Mouse (Mus musculus) heart, embryonic 10.5 days (tissue): Measurements from ENCODE around the gene Ttc29. TPM values are rescaled to one million over a fixed set of nuclear protein-coding genes. Genes with fewer than 3 reads are reported as not detected.

Source experiments
- DNase-seq: peaks from one replicate; pipeline ENCODE4 v3.0.0-alpha.2; 2017; ENCODE audit warnings: low spot score
- H3K27ac ChIP-seq: fragments of 300-500 bp; sonication (generic); 2 replicates; pipeline ENCODE4 v1.5.1; 2016; ENCODE audit warnings: mild to moderate bottlenecking
- H3K27me3 ChIP-seq: fragments of 300-500 bp; sonication (generic); 2 replicates; pipeline ENCODE4 v1.6.1; 2016; ENCODE audit warnings: mild to moderate bottlenecking; ENCODE audit not compliant: poor library complexity, insufficient read depth, severe bottlenecking
- H3K36me3 ChIP-seq: fragments of 300-500 bp; sonication (generic); 2 replicates; pipeline ENCODE4 v1.6.1; 2016; ENCODE audit warnings: mild to moderate bottlenecking, moderate library complexity
- H3K4me1 ChIP-seq: fragments of 300-500 bp; sonication (generic); 2 replicates; pipeline ENCODE4 v1.6.1; 2016; ENCODE audit warnings: mild to moderate bottlenecking
- H3K4me3 ChIP-seq: fragments of 300-500 bp; sonication (generic); 2 replicates; pipeline ENCODE4 v1.5.1; 2016; ENCODE audit warnings: mild to moderate bottlenecking, moderate library complexity
- H3K9me3 ChIP-seq: fragments of 300-500 bp; sonication (generic); 2 replicates; pipeline ENCODE4 v1.6.1; 2016; ENCODE audit warnings: mild to moderate bottlenecking, moderate library complexity
- WGBS: fragments of 180-500 bp; shearing (Covaris S2); methylation state at CpG from one replicate; pipeline ENCODE4 v1.1.7; 2016; 5-methylcytosine and 5-hydroxymethylcytosine counted together
- polyA plus RNA-seq: library from polyadenylated mRNA; unstranded; fragments of >200 nt; fragmentation: Nextera tagmentation; extraction: Ambion mirVana; gene quantifications from 2 replicates; pipeline ENCODE4 v1.2.1, GENCODE M21; 2016

Ttc29 gene
- polyA plus RNA-seq, 1 experiment from 2014 or later, result not detected

DNA sequence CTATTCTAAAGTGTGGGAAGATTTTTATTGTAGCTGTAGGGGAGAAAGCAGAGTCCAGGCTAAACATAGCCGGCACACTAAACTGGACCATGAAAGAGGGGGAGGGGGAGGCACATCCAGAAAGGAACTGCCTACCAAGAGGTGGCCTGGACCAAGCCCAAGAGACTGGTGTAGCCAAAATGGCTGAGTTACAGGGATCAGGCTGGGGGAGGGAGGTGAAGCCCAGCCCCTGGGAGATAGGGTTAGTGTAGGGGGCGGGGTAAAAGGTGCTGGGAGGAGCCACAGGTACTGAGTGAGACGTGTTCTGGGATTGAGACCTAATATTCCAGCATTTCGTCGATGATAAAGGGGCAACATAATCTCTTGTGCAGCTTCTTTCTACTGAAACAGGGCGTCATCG, 77.2 kb downstream of the Ttc29 start:
- no peaks in the 10 kb centered on the region for H3K27me3 ChIP-seq
- H3K9me3 ChIP-seq, result no peaks in the 10 kb centered on the region
- no peak for DNase-seq
- no peak overlapping the region for H3K27ac ChIP-seq
- H3K4me1 ChIP-seq, result no peaks in the 10 kb centered on the region
- H3K4me3 ChIP-seq, result no peak overlapping the region
- WGBS, result 48% methylated on average over 7 of the region's 7 CpGs
- H3K36me3 ChIP-seq, result no peaks in the 10 kb centered on the region

DNA sequence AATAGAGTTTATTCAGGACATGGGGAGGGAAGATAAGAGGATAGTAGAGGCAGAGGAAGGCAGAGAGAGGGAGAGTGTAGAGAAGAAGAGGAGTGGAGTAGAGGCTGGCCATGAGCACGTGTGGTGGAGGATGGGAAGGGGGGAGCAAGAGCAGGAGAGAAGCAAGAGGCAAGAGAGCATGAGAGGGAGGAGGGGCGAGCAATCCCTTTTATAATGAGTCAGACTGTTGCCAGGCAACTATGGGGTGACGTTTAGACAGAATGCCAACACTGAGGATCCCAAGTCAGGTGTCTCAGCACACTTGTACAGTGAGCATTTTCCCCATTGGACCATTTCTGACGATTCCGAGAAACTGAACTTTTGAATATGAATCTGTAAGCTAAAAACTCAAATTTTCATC, 82.4 kb downstream of the Ttc29 start:
- Histone ChIP-seq H3K27me3 (no peaks in the 10 kb centered on the region), H3K4me3 (no peak overlapping the region), H3K27ac (no peak overlapping the region), H3K4me1 (no peaks in the 10 kb centered on the region), H3K36me3 (no peaks in the 10 kb centered on the region), H3K9me3 (no peaks in the 10 kb centered on the region)
- 61% methylated on average over 5 of the region's 5 CpGs for WGBS
- no peak for DNase-seq

DNA sequence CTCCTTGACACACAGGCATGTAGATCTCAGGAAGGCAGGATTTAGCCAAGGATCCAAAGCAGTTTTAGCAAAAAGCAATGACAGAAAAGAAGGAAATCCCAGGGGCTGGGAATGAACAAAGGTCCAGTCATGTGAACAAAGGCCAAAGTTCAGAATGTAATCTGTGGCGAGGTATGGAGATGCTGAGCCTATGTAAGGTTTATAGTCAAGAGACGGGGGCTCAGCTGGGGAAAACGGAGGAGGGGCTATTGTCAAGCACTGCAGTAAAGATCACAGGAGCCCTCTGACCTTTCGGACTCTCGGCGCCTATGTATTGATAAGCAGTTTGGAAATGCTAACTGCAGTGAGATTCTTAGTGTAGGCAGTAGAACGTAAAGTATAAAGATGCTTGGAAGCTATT, 90.5 kb downstream of the Ttc29 start:
- Histone ChIP-seq H3K27me3 (no peaks in the 10 kb centered on the region), H3K4me3 (no peak overlapping the region), H3K36me3 (no peaks in the 10 kb centered on the region), H3K9me3 (no peaks in the 10 kb centered on the region), H3K4me1 (peaks cover 17% of the 10 kb centered on the region), H3K27ac (no peak overlapping the region)
- WGBS, result 34% methylated on average over 7 of the region's 7 CpGs
- DNase-seq, result no peak

DNA sequence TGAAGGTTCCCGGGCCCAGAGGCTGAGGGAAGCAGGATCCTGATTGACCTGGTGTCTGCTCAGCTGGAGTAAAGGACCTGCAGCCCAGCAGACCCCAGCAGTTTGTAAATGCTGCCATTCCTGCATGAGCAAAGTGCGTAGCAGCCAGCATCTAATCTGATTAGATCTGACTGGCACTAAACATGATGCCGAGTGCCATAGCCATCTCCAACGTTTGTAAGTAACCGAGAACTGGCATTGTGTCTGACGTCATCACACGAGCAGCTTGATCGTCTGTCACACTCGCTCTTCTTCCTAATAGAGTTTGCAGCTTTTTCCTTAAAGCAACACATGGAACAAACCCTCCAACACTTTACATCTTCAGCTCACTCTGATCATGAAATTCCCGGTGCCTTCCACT, 93.5 kb downstream of the Ttc29 start:
- H3K4me1 ChIP-seq, result peaks cover 17% of the 10 kb centered on the region
- no peaks in the 10 kb centered on the region for H3K36me3 ChIP-seq
- no peak for DNase-seq
- WGBS, result 56% methylated on average over 10 of the region's 10 CpGs
- no peak overlapping the region for H3K27ac ChIP-seq
- no peaks in the 10 kb centered on the region for H3K9me3 ChIP-seq
- H3K27me3 ChIP-seq, result no peaks in the 10 kb centered on the region
- no peak overlapping the region for H3K4me3 ChIP-seq

DNA sequence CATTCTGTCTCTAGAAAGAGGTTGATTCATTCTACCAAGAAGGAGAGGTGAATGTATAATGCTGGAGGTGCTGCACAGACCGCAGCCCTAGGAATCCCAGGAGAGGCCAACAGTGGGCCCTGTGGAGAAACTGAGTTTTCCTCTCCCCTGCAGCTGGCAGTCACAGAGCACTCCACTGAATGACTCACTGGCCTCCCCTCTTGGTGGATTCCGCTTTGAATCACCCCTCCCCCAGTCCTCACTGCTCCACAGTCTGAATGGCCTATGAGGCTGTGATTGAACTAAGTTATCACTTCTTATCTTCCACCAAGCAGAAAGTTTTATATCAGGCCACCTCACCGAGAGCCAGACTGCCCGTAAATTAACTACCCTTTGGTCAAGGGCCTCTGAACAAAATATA, 94.0 kb downstream of the Ttc29 start:
- Histone ChIP-seq H3K27me3 (no peaks in the 10 kb centered on the region), H3K27ac (no peak overlapping the region), H3K4me3 (no peak overlapping the region), H3K4me1 (peaks cover 17% of the 10 kb centered on the region), H3K9me3 (no peaks in the 10 kb centered on the region), H3K36me3 (no peaks in the 10 kb centered on the region)
- WGBS, result 32% methylated on average over 4 of the region's 4 CpGs
- no peak for DNase-seq

GRCm38 (mm10) chr8:78309539-78309938, 96.4 kb downstream of the Ttc29 start:
- H3K4me3 ChIP-seq, result no peak overlapping the region
- H3K27me3 ChIP-seq, result no peaks in the 10 kb centered on the region
- no peak overlapping the region for H3K27ac ChIP-seq
- no peaks in the 10 kb centered on the region for H3K9me3 ChIP-seq
- H3K36me3 ChIP-seq, result no peaks in the 10 kb centered on the region
- DNase-seq, result no peak
- 66% methylated on average over 6 of the region's 6 CpGs for WGBS
- peaks cover 8% of the 10 kb centered on the region for H3K4me1 ChIP-seq

DNA sequence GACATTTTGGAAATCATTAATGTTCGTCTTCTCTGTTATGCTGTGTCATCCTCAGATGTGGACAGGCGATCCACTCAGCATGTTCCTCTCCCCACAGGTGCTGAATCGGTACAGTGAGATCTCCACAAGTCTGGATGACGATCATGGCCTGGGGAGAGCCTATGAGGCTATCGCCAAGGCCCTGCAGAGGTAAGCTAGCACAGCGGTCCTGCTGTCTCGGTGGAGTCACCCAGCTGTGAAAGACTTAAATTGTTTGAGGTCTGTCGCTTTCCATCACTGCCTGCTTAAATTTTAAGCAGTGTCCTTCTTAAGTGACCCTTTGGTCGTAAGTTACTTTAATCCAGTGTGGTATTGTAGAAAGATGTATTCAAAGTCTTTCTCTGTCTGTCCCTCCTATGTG, 102.5 kb downstream of the Ttc29 start:
- Histone ChIP-seq H3K4me1 (no peaks in the 10 kb centered on the region), H3K9me3 (no peaks in the 10 kb centered on the region), H3K36me3 (no peaks in the 10 kb centered on the region), H3K4me3 (no peak overlapping the region), H3K27me3 (no peaks in the 10 kb centered on the region), H3K27ac (no peak overlapping the region)
- no peak for DNase-seq
- 61% methylated on average over 9 of the region's 9 CpGs for WGBS

DNA sequence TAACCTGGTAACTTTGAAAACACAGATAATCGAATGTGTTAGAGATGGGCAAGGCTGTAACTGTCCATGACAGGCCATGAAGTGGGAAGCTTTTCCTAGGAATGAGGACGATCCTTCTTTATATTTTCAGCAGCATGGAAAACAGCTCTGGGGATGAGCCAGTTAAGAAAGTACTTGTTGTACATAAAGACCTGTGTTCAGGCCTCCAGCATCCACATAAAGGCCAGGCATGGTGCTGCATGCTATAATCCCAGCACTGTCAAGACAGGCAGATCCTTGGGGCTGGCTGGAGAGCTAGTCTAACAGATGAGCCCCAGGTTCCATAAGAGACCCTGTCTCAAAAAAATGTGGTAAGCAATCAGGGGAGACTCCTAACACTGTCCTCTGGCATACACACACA, 104.6 kb downstream of the Ttc29 start:
- no peaks in the 10 kb centered on the region for H3K4me1 ChIP-seq
- H3K36me3 ChIP-seq, result no peaks in the 10 kb centered on the region
- H3K4me3 ChIP-seq, result no peak overlapping the region
- DNase-seq, result no peak
- no peak overlapping the region for H3K27ac ChIP-seq
- 70% methylated on average over 2 of the region's 2 CpGs for WGBS
- H3K9me3 ChIP-seq, result no peaks in the 10 kb centered on the region
- no peaks in the 10 kb centered on the region for H3K27me3 ChIP-seq

DNA sequence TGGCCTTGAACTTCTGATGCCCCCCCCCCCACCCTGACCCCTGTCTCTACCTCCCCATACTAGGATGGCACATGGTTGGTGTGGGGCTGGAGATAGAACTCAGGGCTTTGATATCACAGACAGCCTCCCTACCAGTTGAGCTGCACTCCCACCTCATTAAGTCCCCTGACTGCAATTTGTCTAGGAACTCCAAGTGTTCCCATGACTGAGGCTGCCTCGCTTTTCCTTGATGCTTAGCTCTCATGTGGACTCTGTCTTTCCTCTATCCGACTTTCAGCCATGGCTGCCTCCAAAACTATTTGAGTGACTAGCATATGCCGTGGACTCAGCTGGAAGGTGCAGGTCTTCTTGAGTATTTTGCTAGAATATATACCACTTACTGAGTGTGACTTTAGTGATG, 110.3 kb downstream of the Ttc29 start:
- 79% methylated on average over 3 of the region's 3 CpGs for whole genome bisulfite sequencing
- H3K4me1 ChIP-seq, result no peaks in the 10 kb centered on the region

DNA sequence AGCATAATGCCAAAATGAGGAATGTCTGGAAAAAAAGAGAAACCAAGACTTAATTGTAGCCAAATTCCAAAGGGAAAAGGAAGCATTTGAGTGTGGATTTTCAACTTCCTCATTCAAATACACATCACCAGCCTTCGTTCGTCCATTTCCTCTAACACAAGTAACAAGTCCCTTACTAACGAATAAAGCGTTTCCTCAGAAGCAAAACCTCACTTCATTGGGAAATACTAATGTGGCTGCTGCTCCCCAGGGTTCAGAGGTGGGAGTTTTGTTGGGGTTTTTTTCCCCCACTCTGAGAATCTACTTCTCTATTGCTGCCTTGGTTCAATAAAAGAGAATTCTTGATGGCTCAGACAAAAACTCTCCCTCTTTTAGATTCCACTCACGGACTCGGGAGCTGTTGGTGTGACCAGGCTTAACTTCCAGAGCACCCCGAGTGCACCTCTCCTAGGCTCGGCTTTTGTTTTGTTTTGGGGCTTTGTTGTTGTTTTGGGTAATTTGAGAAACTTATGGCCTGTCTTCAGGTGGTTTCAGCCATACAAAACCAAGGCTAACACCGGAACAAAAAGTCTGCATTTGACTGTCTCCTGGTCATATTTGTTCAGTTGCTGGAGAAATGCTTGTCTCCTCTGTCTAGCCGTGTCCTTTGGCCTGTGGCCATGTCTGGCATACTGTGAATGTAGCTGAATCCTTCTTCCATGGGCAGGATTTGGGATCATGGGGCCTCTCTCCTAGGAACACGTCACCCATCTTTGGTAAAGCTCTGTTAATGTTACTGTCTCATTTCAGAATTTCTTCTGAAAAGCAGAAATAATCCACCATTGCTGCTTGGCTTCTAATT, 127.8 kb downstream of the Ttc29 start:
- H3K4me1 ChIP-seq, result no peaks in the 10 kb centered on the region
- H3K9me3 ChIP-seq, result no peaks in the 10 kb centered on the region
- no peak overlapping the region for H3K27ac ChIP-seq
- WGBS, result 62% methylated on average over 11 of the region's 11 CpGs
- no peak overlapping the region for H3K4me3 ChIP-seq
- no peak for DNase-seq
- no peaks in the 10 kb centered on the region for H3K36me3 ChIP-seq
- no peaks in the 10 kb centered on the region for H3K27me3 ChIP-seq

More for the DNA sequence above, 110.3 kb downstream of the Ttc29 start:
- no peak for DNase-seq
- Histone ChIP-seq H3K36me3 (no peaks in the 10 kb centered on the region), H3K9me3 (no peaks in the 10 kb centered on the region), H3K27me3 (no peaks in the 10 kb centered on the region), H3K4me3 (no peak overlapping the region), H3K27ac (no peak overlapping the region)

GRCm38 (mm10) chr8:78342151-78342550, 129.1 kb downstream of the Ttc29 start:
- no peak for DNase-seq
- 80% methylated on average over 4 of the region's 4 CpGs for WGBS
- no peak overlapping the region for H3K27ac ChIP-seq
- no peaks in the 10 kb centered on the region for H3K36me3 ChIP-seq
- no peaks in the 10 kb centered on the region for H3K27me3 ChIP-seq
- H3K4me1 ChIP-seq, result no peaks in the 10 kb centered on the region
- H3K4me3 ChIP-seq, result no peak overlapping the region
- no peaks in the 10 kb centered on the region for H3K9me3 ChIP-seq

- no peaks in the 10 kb centered on the region for H3K9me3 ChIP-seq
These were observed 130.9 kb downstream of the Ttc29 start for GRCm38 (mm10) chr8:78344006-78344405.

GRCm38 (mm10) chr8:78345705-78346104, 132.6 kb downstream of the Ttc29 start:
- Histone ChIP-seq H3K36me3 (no peaks in the 10 kb centered on the region), H3K4me1 (no peaks in the 10 kb centered on the region), H3K4me3 (no peak overlapping the region), H3K27ac (no peak overlapping the region), H3K9me3 (no peaks in the 10 kb centered on the region), H3K27me3 (no peaks in the 10 kb centered on the region)
- 39% methylated on average over 7 of the region's 7 CpGs for WGBS
- no peak for DNase-seq

More at GRCm38 (mm10) chr8:78344006-78344405, 130.9 kb downstream of the Ttc29 start:
- Histone ChIP-seq H3K4me1 (no peaks in the 10 kb centered on the region), H3K36me3 (no peaks in the 10 kb centered on the region), H3K4me3 (no peak overlapping the region), H3K27ac (no peak overlapping the region), H3K27me3 (no peaks in the 10 kb centered on the region)
- DNase-seq, result no peak
- 80% methylated on average over 2 of the region's 2 CpGs for WGBS

GRCm38 (mm10) chr8:78346131-78346621, 133.1 kb downstream of the Ttc29 start:
- Histone ChIP-seq H3K36me3 (no peaks in the 10 kb centered on the region), H3K4me3 (no peak overlapping the region), H3K9me3 (no peaks in the 10 kb centered on the region), H3K27ac (no peak overlapping the region), H3K4me1 (no peaks in the 10 kb centered on the region), H3K27me3 (no peaks in the 10 kb centered on the region)
- WGBS, result 19% methylated on average over 11 of the region's 11 CpGs
- DNase-seq, result no peak
